Mouse (Mus musculus) midbrain, embryonic 15.5 days (tissue): ENCODE measurements around the gene AU018091. TPM values are rescaled to one million over a fixed set of nuclear protein-coding genes. Genes with fewer than 3 reads are reported as not detected.
"Not testable (repeated sequence)": the region's sequence is repeated elsewhere in the genome, so short reads cannot be mapped to it uniquely, and the experiment has no call there.

Experiments used
- ATAC-seq: fragments of 200-750 bp; cut with Nextera tagmentation; replicated peaks from 2 replicates; pipeline ENCODE4 v1.8.0; 2017; ENCODE audit warnings: moderate TSS enrichment
- H3K27ac ChIP-seq: fragments of 300-500 bp; sonication (generic); 2 replicates; pipeline ENCODE4 v1.5.1; 2015; ENCODE audit warnings: mild to moderate bottlenecking, inconsistent platforms
- H3K27me3 ChIP-seq: fragments of 300-500 bp; sonication (generic); replicated peaks from 2 replicates; pipeline ENCODE4 v1.6.1; 2015; ENCODE audit warnings: inconsistent platforms
- H3K36me3 ChIP-seq: fragments of 300-500 bp; sonication (generic); replicated peaks from 2 replicates; pipeline ENCODE4 v1.6.1; 2015; ENCODE audit warnings: inconsistent platforms
- H3K4me1 ChIP-seq: fragments of 300-500 bp; sonication (generic); 2 replicates; pipeline ENCODE4 v1.6.1; 2015; ENCODE audit warnings: inconsistent platforms
- H3K4me2 ChIP-seq: fragments of 300-500 bp; sonication (generic); 2 replicates; pipeline ENCODE4 v1.6.1; 2015; ENCODE audit warnings: inconsistent platforms, mild to moderate bottlenecking, moderate library complexity
- H3K4me3 ChIP-seq: fragments of 300-500 bp; sonication (generic); 2 replicates; pipeline ENCODE4 v1.5.1; 2015; ENCODE audit warnings: mild to moderate bottlenecking, inconsistent platforms
- H3K9ac ChIP-seq: fragments of 300-500 bp; sonication (generic); 2 replicates; pipeline ENCODE4 v1.6.1; 2015; ENCODE audit warnings: mild to moderate bottlenecking, inconsistent platforms
- H3K9me3 ChIP-seq: fragments of 300-500 bp; sonication (generic); 2 replicates; pipeline ENCODE4 v1.6.1; 2016; ENCODE audit warnings: inconsistent platforms
- WGBS: fragments of 180-500 bp; shearing (Covaris S2); methylation state at CpG from one replicate; pipeline ENCODE4 v1.1.7; 2015; ENCODE audit warnings: mixed read lengths; 5-methylcytosine and 5-hydroxymethylcytosine counted together
- polyA plus RNA-seq: library from polyadenylated mRNA; unstranded; fragments of >200 nt; fragmentation: Nextera tagmentation; extraction: Ambion mirVana; gene quantifications from 2 replicates; pipeline ENCODE4 v1.2.1, GENCODE M21; 2015

AU018091 gene
- polyA plus RNA-seq, 1 experiment from 2014 or later: not detected

GRCm38 (mm10) chr7:3195850-3196249, 26.8 kb upstream of the AU018091 start:
- no peak for ATAC-seq
- Histone ChIP-seq H3K4me3 (no peak overlapping the region), H3K27me3 (no peaks in the 10 kb centered on the region), H3K27ac (no peak overlapping the region), H3K9ac (no peak overlapping the region), H3K36me3 (no peaks in the 10 kb centered on the region), H3K4me2 (no peak overlapping the region), H3K4me1 (no peaks in the 10 kb centered on the region), H3K9me3 (no peaks in the 10 kb centered on the region)
- WGBS: 72% methylated on average over 5 of the region's 5 CpGs

- no peaks in the 10 kb centered on the region for H3K4me1 ChIP-seq
- H3K4me2 ChIP-seq: no peak overlapping the region
- H3K27ac ChIP-seq: no peak overlapping the region
- H3K9me3 ChIP-seq: no peaks in the 10 kb centered on the region
- ATAC-seq: no peak
- WGBS: 87% methylated on average over 4 of the region's 4 CpGs
- H3K9ac ChIP-seq: no peak overlapping the region
- H3K4me3 ChIP-seq: no peak overlapping the region
- no peaks in the 10 kb centered on the region for H3K36me3 ChIP-seq
- no peaks in the 10 kb centered on the region for H3K27me3 ChIP-seq
Observed at GRCm38 (mm10) chr7:3194531-3194930, 25.5 kb upstream of the AU018091 start.

GRCm38 (mm10) chr7:3193905-3194304, 24.9 kb upstream of the AU018091 start:
- no peaks in the 10 kb centered on the region for H3K9me3 ChIP-seq
- WGBS: 16% methylated on average over 6 of the region's 6 CpGs
- no peak for ATAC-seq
- H3K36me3 ChIP-seq: no peaks in the 10 kb centered on the region
- H3K4me3 ChIP-seq: no peak overlapping the region
- H3K27ac ChIP-seq: no peak overlapping the region
- no peak overlapping the region for H3K4me2 ChIP-seq
- H3K27me3 ChIP-seq: no peaks in the 10 kb centered on the region
- H3K4me1 ChIP-seq: no peaks in the 10 kb centered on the region
- no peak overlapping the region for H3K9ac ChIP-seq

- no peaks in the 10 kb centered on the region for H3K36me3 ChIP-seq
- no peaks in the 10 kb centered on the region for H3K9me3 ChIP-seq
- no peak overlapping the region for H3K4me2 ChIP-seq
- no peaks in the 10 kb centered on the region for H3K4me1 ChIP-seq
- H3K27me3 ChIP-seq: no peaks in the 10 kb centered on the region
- H3K9ac ChIP-seq: no peak overlapping the region
- no peak overlapping the region for H3K27ac ChIP-seq
- ATAC-seq: no peak
- no peak overlapping the region for H3K4me3 ChIP-seq
- 79% methylated on average over 4 of the region's 4 CpGs for WGBS
Observed at GRCm38 (mm10) chr7:3193049-3193632, 24.1 kb upstream of the AU018091 start.

GRCm38 (mm10) chr7:3191971-3192498, 23.0 kb upstream of the AU018091 start:
- no peaks in the 10 kb centered on the region for H3K4me1 ChIP-seq
- no peak overlapping the region for H3K4me2 ChIP-seq
- H3K36me3 ChIP-seq: no peaks in the 10 kb centered on the region
- no peak for ATAC-seq
- no peak overlapping the region for H3K4me3 ChIP-seq
- no peak overlapping the region for H3K27ac ChIP-seq
- no peaks in the 10 kb centered on the region for H3K9me3 ChIP-seq
- H3K9ac ChIP-seq: no peak overlapping the region
- no peaks in the 10 kb centered on the region for H3K27me3 ChIP-seq
- 88% methylated on average over 12 of the region's 12 CpGs for WGBS

- H3K9me3 ChIP-seq, H3K4me1 ChIP-seq, H3K4me3 ChIP-seq, H3K9ac ChIP-seq, H3K36me3 ChIP-seq, H3K4me2 ChIP-seq, ATAC-seq, H3K27ac ChIP-seq, H3K27me3 ChIP-seq: not testable (repeated sequence)
- 86% methylated on average over 2 of the region's 2 CpGs for WGBS
Observed at GRCm38 (mm10) chr7:3186726-3187125, 17.7 kb upstream of the AU018091 start.

- 75% methylated on average over 1 of the region's 1 CpGs for WGBS
Observed at GRCm38 (mm10) chr7:3186136-3186535, 17.1 kb upstream of the AU018091 start.

GRCm38 (mm10) chr7:3184394-3184793, 15.4 kb upstream of the AU018091 start:
- no peak overlapping the region for H3K9ac ChIP-seq
- H3K36me3 ChIP-seq: no peaks in the 10 kb centered on the region
- no peak overlapping the region for H3K4me2 ChIP-seq
- no peaks in the 10 kb centered on the region for H3K9me3 ChIP-seq
- no peak overlapping the region for H3K4me3 ChIP-seq
- 37% methylated on average over 4 of the region's 4 CpGs for WGBS
- no peaks in the 10 kb centered on the region for H3K4me1 ChIP-seq
- no peaks in the 10 kb centered on the region for H3K27me3 ChIP-seq
- H3K27ac ChIP-seq: no peak overlapping the region
- no peak for ATAC-seq

More at GRCm38 (mm10) chr7:3186136-3186535, 17.1 kb upstream of the AU018091 start:
- Histone ChIP-seq H3K27me3 (no peaks in the 10 kb centered on the region), H3K9me3 (no peaks in the 10 kb centered on the region), H3K36me3 (no peaks in the 10 kb centered on the region), H3K4me2 (no peak overlapping the region), H3K9ac (no peak overlapping the region), H3K4me3 (no peak overlapping the region), H3K4me1 (no peaks in the 10 kb centered on the region), H3K27ac (no peak overlapping the region)
- no peak for ATAC-seq

GRCm38 (mm10) chr7:3180958-3181357, 12.0 kb upstream of the AU018091 start:
- H3K4me3 ChIP-seq, H3K27ac ChIP-seq, H3K36me3 ChIP-seq, ATAC-seq, H3K4me2 ChIP-seq, H3K9me3 ChIP-seq, H3K27me3 ChIP-seq, H3K9ac ChIP-seq, H3K4me1 ChIP-seq: not testable (repeated sequence)
- WGBS: 90% methylated on average over 24 of the region's 24 CpGs

GRCm38 (mm10) chr7:3168296-3168695, 707 bp downstream of the AU018091 start:
- H3K4me1 ChIP-seq: no peaks in the 10 kb centered on the region
- H3K4me2 ChIP-seq: no peak overlapping the region
- no peaks in the 10 kb centered on the region for H3K9me3 ChIP-seq
- no peak overlapping the region for H3K27ac ChIP-seq
- ATAC-seq: no peak
- H3K4me3 ChIP-seq: no peak overlapping the region
- H3K27me3 ChIP-seq: no peaks in the 10 kb centered on the region
- no peaks in the 10 kb centered on the region for H3K36me3 ChIP-seq
- H3K9ac ChIP-seq: no peak overlapping the region
- WGBS: 90% methylated on average over 1 of the region's 1 CpGs

- H3K9me3 ChIP-seq: no peaks in the 10 kb centered on the region
- no peaks in the 10 kb centered on the region for H3K4me1 ChIP-seq
- no peak overlapping the region for H3K4me3 ChIP-seq
- H3K27ac ChIP-seq: no peak overlapping the region
- H3K4me2 ChIP-seq: no peak overlapping the region
- 93% methylated on average over 4 of the region's 4 CpGs for WGBS
- no peaks in the 10 kb centered on the region for H3K27me3 ChIP-seq
- H3K36me3 ChIP-seq: no peaks in the 10 kb centered on the region
- H3K9ac ChIP-seq: no peak overlapping the region
- ATAC-seq: no peak
Observed at GRCm38 (mm10) chr7:3166270-3166669, 2.7 kb downstream of the AU018091 start.

GRCm38 (mm10) chr7:3164991-3165390, 4.0 kb downstream of the AU018091 start:
- no peaks in the 10 kb centered on the region for H3K36me3 ChIP-seq
- no peak overlapping the region for H3K9ac ChIP-seq
- no peak overlapping the region for H3K27ac ChIP-seq
- H3K4me2 ChIP-seq: no peak overlapping the region
- no peaks in the 10 kb centered on the region for H3K27me3 ChIP-seq
- H3K4me1 ChIP-seq: no peaks in the 10 kb centered on the region
- no peaks in the 10 kb centered on the region for H3K9me3 ChIP-seq
- ATAC-seq: no peak
- no peak overlapping the region for H3K4me3 ChIP-seq

- no peak overlapping the region for H3K4me3 ChIP-seq
- WGBS: 82% methylated on average over 6 of the region's 6 CpGs
- no peak for ATAC-seq
- H3K4me1 ChIP-seq: no peaks in the 10 kb centered on the region
- H3K9me3 ChIP-seq: no peaks in the 10 kb centered on the region
- H3K9ac ChIP-seq: no peak overlapping the region
- H3K4me2 ChIP-seq: no peak overlapping the region
- H3K27ac ChIP-seq: no peak overlapping the region
- H3K36me3 ChIP-seq: no peaks in the 10 kb centered on the region
- no peaks in the 10 kb centered on the region for H3K27me3 ChIP-seq
Observed at GRCm38 (mm10) chr7:3164381-3164780, 4.6 kb downstream of the AU018091 start.
